Mouse (Mus musculus): ENCODE results near the gene Papolb.

DNA sequence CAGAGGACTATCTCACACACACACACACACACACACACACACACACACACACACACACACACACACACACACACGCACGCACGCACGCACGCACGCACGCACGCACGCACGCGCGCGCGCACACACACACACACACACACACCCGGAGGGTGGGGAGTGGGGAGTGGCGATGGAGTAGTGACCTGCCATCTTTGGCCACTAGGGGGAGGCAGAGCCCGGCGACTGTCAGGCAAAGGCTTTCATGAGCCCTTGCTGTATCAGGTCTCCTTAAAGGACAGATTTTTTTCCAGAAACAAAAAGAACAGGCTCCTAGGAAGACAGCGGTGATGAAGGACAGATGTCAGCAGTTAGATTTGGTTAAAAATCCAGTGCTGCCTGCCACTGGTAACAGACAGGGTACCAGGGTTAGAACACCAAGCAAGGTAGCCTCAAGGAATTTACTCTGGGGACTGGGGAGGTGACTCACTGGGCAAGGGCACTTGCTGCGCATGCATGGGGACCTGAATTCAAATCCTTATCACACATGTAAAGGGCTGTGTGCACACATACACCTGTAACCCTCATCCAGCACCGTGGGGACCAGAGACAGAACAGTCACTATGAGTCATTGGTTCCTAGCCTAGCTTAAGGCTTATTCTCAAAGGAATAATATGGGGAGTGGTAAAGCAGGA, 27.7 kb upstream of the Papolb start:
- TF ChIP-seq POLR2A (IDR thresholded peaks at IDR 0.05; ENCODE audit: borderline replicate concordance, extremely low read depth, low read depth, low read length), result no peak
- TF ChIP-seq CTCF (IDR thresholded peaks at IDR 0.05; ENCODE audit: insufficient read depth, low read length), result peak; percentile 76

All from lung, adult 2 months (tissue).